Mouse (Mus musculus) heart, embryonic 11.5 days (tissue): Measurements from ENCODE around the gene Tdp2. TPM values are rescaled to one million over a fixed set of nuclear protein-coding genes. Genes with fewer than 3 reads are reported as not detected.
"Not testable (repeated sequence)": the region's sequence is repeated elsewhere in the genome, so short reads cannot be mapped to it uniquely, and the experiment has no call there.

ENCODE experiments used
- ATAC-seq: fragments of 200-750 bp; cut with Nextera tagmentation; replicated peaks from 2 replicates; pipeline ENCODE4 v1.8.0; 2017; ENCODE audit warnings: moderate library complexity; ENCODE audit not compliant: insufficient number of reproducible peaks, low FRiP score, low TSS enrichment
- H3K27ac ChIP-seq: fragments of 300-500 bp; sonication (generic); 2 replicates; pipeline ENCODE4 v1.5.1; 2014; ENCODE audit warnings: mild to moderate bottlenecking, low read depth, low read length
- H3K27me3 ChIP-seq: fragments of 300-500 bp; sonication (generic); 2 replicates; pipeline ENCODE4 v1.6.1; 2014; ENCODE audit warnings: mild to moderate bottlenecking, low read length, mixed read lengths; ENCODE audit not compliant: control insufficient read depth, insufficient read depth
- H3K36me3 ChIP-seq: fragments of 300-500 bp; sonication (generic); 2 replicates; pipeline ENCODE4 v1.6.1; 2014; ENCODE audit warnings: mild to moderate bottlenecking, low read length, moderate library complexity, mixed read lengths; ENCODE audit not compliant: control insufficient read depth, insufficient read depth
- H3K4me1 ChIP-seq: fragments of 300-500 bp; sonication (generic); 2 replicates; pipeline ENCODE4 v1.6.1; 2014; ENCODE audit warnings: low read length; ENCODE audit not compliant: control insufficient read depth, insufficient read depth
- H3K4me2 ChIP-seq: fragments of 300-500 bp; sonication (generic); 2 replicates; pipeline ENCODE4 v1.6.1; 2014; ENCODE audit warnings: mild to moderate bottlenecking, moderate library complexity
- H3K4me3 ChIP-seq: fragments of 300-500 bp; sonication (generic); 2 replicates; pipeline ENCODE4 v1.5.1; 2014; ENCODE audit warnings: low read depth, low read length
- H3K9ac ChIP-seq: fragments of 300-500 bp; sonication (generic); 2 replicates; pipeline ENCODE4 v1.6.1; 2014; ENCODE audit warnings: mild to moderate bottlenecking, low read depth, low read length, moderate library complexity
- H3K9me3 ChIP-seq: fragments of 300-500 bp; sonication (generic); replicated peaks from 2 replicates; pipeline ENCODE4 v1.6.1; 2016; ENCODE audit warnings: low read length; ENCODE audit not compliant: control insufficient read depth
- WGBS: fragments of 180-500 bp; shearing (Covaris S2); extraction: QIAGEN DNeasy Blood & Tissue Kit; methylation state at CpG from one replicate; pipeline ENCODE4 v1.1.7; 2014; ENCODE audit not compliant: insufficient replicate concordance; 5-methylcytosine and 5-hydroxymethylcytosine counted together
- polyA plus RNA-seq: library from polyadenylated mRNA; unstranded; fragments of >200 nt; fragmentation: Nextera tagmentation; extraction: Ambion mirVana; gene quantifications from 2 replicates; pipeline ENCODE4 v1.2.1, GENCODE M21; 2014

Gene Tdp2
- polyA plus RNA-seq, 1 experiment from 2014 or later: 44.9 TPM

- Histone ChIP-seq H3K27ac (no peak overlapping the region), H3K9ac (peak overlapping the region; percentile 89), H3K4me1 (peaks cover 14% of the 10 kb centered on the region), H3K4me2 (peak overlapping the region; percentile 89), H3K27me3 (no peaks in the 10 kb centered on the region), H3K4me3 (peak overlapping the region; percentile 91), H3K36me3 (peaks cover 5% of the 10 kb centered on the region; the same call in 1 of the 2 replicates), H3K9me3 (no peaks in the 10 kb centered on the region)
- no peak for ATAC-seq
- WGBS: 67% methylated on average over 2 of the region's 2 CpGs
Observed at GRCm38 (mm10) chr13:24832811-24833155, 1.3 kb downstream of the Tdp2 start.

- H3K4me3 ChIP-seq, H3K9me3 ChIP-seq, H3K36me3 ChIP-seq, ATAC-seq, H3K27ac ChIP-seq, H3K9ac ChIP-seq, H3K4me2 ChIP-seq, H3K27me3 ChIP-seq: not testable (repeated sequence)
- WGBS: 90% methylated on average over 8 of the region's 8 CpGs
- peaks cover 10% of the 10 kb centered on the region for H3K4me1 ChIP-seq
Observed at GRCm38 (mm10) chr13:24837765-24838164, 6.3 kb downstream of the Tdp2 start.

- Histone ChIP-seq H3K4me1 (peaks cover 3% of the 10 kb centered on the region), H3K4me2 (no peak overlapping the region), H3K36me3 (peaks cover 5% of the 10 kb centered on the region; the same call in 1 of the 2 replicates), H3K9me3 (no peaks in the 10 kb centered on the region), H3K9ac (no peak overlapping the region), H3K27me3 (no peaks in the 10 kb centered on the region), H3K27ac (no peak overlapping the region), H3K4me3 (no peak overlapping the region)
- ATAC-seq: no peak
- 78% methylated on average over 3 of the region's 3 CpGs for WGBS
Observed at GRCm38 (mm10) chr13:24839831-24840230, 8.4 kb downstream of the Tdp2 start.

GRCm38 (mm10) chr13:24841702-24842101 is 10.2 kb downstream of the Tdp2 start:
- no peak overlapping the region for H3K9ac ChIP-seq
- WGBS: 77% methylated on average over 3 of the region's 3 CpGs
- no peak overlapping the region for H3K4me2 ChIP-seq
- H3K9me3 ChIP-seq: no peaks in the 10 kb centered on the region
- peaks cover under 1% of the 10 kb centered on the region; the same call in 1 of the 2 replicates for H3K36me3 ChIP-seq
- no peak for ATAC-seq
- no peak overlapping the region for H3K4me3 ChIP-seq
- H3K27ac ChIP-seq: no peak overlapping the region
- no peaks in the 10 kb centered on the region for H3K27me3 ChIP-seq
- peaks cover 6% of the 10 kb centered on the region for H3K4me1 ChIP-seq

GRCm38 (mm10) chr13:24844983-24845955 is 13.8 kb downstream of the Tdp2 start, which contains the start of gene D130043K22Rik:
Gene D130043K22Rik (plus strand): TSS chr13:24845135.
- Histone ChIP-seq H3K36me3 (no peaks in the 10 kb centered on the region), H3K9ac (0 out of 2 replicates have a peak within 1 kb of the TSS, but pooled peaks have one; percentile 60), H3K27ac (no peak within 1 kb of the TSS), H3K4me1 (peaks cover 6% of the 10 kb centered on the region), H3K4me3 (peak within 1 kb of the TSS; percentile 52), H3K27me3 (no peaks in the 10 kb centered on the region), H3K9me3 (no peaks in the 10 kb centered on the region), H3K4me2 (peak within 1 kb of the TSS; percentile 89)
- ATAC-seq: peak; percentile 59; the same call in 1 of the 2 replicates
- WGBS: 14% methylated on average over 40 of the region's 40 CpGs

- H3K27me3 ChIP-seq: no peaks in the 10 kb centered on the region
- H3K36me3 ChIP-seq: no peaks in the 10 kb centered on the region
- WGBS: 81% methylated on average over 4 of the region's 4 CpGs
- no peaks in the 10 kb centered on the region for H3K9me3 ChIP-seq
- no peak overlapping the region for H3K4me2 ChIP-seq
- no peak overlapping the region for H3K4me3 ChIP-seq
- H3K27ac ChIP-seq: no peak overlapping the region
- H3K4me1 ChIP-seq: peaks cover 6% of the 10 kb centered on the region
- H3K9ac ChIP-seq: no peak overlapping the region
- no peak for ATAC-seq
Observed at GRCm38 (mm10) chr13:24849318-24849717, 17.8 kb downstream of the Tdp2 start.

GRCm38 (mm10) chr13:24851989-24852388 is 20.5 kb downstream of the Tdp2 start:
- Histone ChIP-seq H3K9me3 (no peaks in the 10 kb centered on the region), H3K4me3 (no peak overlapping the region), H3K4me1 (no peaks in the 10 kb centered on the region), H3K36me3 (no peaks in the 10 kb centered on the region), H3K27me3 (no peaks in the 10 kb centered on the region), H3K27ac (no peak overlapping the region), H3K9ac (no peak overlapping the region), H3K4me2 (no peak overlapping the region)
- WGBS: 70% methylated on average over 2 of the region's 2 CpGs
- no peak for ATAC-seq

GRCm38 (mm10) chr13:24852570-24852969 is 21.1 kb downstream of the Tdp2 start:
- H3K9me3 ChIP-seq: no peaks in the 10 kb centered on the region
- no peaks in the 10 kb centered on the region for H3K36me3 ChIP-seq
- no peak overlapping the region for H3K27ac ChIP-seq
- H3K4me1 ChIP-seq: no peaks in the 10 kb centered on the region
- no peak overlapping the region for H3K9ac ChIP-seq
- H3K27me3 ChIP-seq: no peaks in the 10 kb centered on the region
- ATAC-seq: no peak
- 59% methylated on average over 3 of the region's 3 CpGs for WGBS
- H3K4me2 ChIP-seq: no peak overlapping the region
- no peak overlapping the region for H3K4me3 ChIP-seq
